Mouse (Mus musculus): ENCODE measurements around the gene Ankrd9. TPM values are rescaled to one million over a fixed set of nuclear protein-coding genes. Genes with fewer than 3 reads are reported as not detected.

The Ankrd9 gene
- polyA plus RNA-seq, 1 experiment from 2014 or later, result 7.8 TPM

- Histone ChIP-seq H3K4me3 (no peak overlapping the region), H3K36me3 (peaks cover 51% of the 10 kb centered on the region), H3K4me2 (no peak overlapping the region), H3K27me3 (no peaks in the 10 kb centered on the region), H3K9me3 (no peaks in the 10 kb centered on the region), H3K4me1 (replicated peaks) (no peaks in the 10 kb centered on the region), H3K27ac (replicated peaks) (no peak overlapping the region), H3K9ac (no peak overlapping the region)
- WGBS, result 84% methylated on average over 7 of the region's 7 CpGs
- ATAC-seq (ENCODE audit: low read depth), result no peak
Measured at GRCm38 (mm10) chr12:110951236-110951635, 27.6 kb downstream of the Ankrd9 start.

DNA sequence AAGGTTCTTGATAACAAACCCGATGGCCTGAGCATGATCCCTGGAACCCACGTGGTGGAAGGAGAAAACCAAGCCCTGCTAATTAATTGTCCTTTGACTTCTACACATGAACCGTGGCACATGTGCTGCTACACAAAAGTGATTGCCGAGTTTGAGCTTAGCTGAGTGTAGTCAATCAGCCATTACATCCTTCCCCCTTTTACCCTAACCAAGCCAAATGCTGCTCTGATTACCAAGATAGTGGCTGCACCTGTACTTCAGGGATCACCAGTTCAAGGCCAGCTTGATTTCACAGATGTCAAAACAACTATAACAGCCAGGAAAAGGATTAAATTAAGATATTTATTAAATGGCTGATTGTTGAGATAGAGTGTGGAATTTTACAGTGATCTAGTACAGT is 28.7 kb downstream of the Ankrd9 start:
- Histone ChIP-seq H3K27me3 (no peaks in the 10 kb centered on the region), H3K4me3 (no peak overlapping the region), H3K27ac (replicated peaks) (no peak overlapping the region), H3K36me3 (peaks cover 50% of the 10 kb centered on the region), H3K4me2 (no peak overlapping the region), H3K9me3 (no peaks in the 10 kb centered on the region), H3K4me1 (replicated peaks) (no peaks in the 10 kb centered on the region), H3K9ac (no peak overlapping the region)
- ATAC-seq (ENCODE audit: low read depth), result no peak
- 86% methylated on average over 4 of the region's 4 CpGs for WGBS

GRCm38 (mm10) chr12:110949410-110949809 is 29.4 kb downstream of the Ankrd9 start:
- 90% methylated on average over 1 of the region's 1 CpGs for WGBS
- Histone ChIP-seq H3K9ac (no peak overlapping the region), H3K36me3 (peaks cover 53% of the 10 kb centered on the region), H3K9me3 (no peaks in the 10 kb centered on the region), H3K27me3 (no peaks in the 10 kb centered on the region), H3K4me3 (no peak overlapping the region), H3K27ac (replicated peaks) (no peak overlapping the region), H3K4me1 (replicated peaks) (no peaks in the 10 kb centered on the region), H3K4me2 (no peak overlapping the region)
- no peak for ATAC-seq (ENCODE audit: low read depth)

DNA sequence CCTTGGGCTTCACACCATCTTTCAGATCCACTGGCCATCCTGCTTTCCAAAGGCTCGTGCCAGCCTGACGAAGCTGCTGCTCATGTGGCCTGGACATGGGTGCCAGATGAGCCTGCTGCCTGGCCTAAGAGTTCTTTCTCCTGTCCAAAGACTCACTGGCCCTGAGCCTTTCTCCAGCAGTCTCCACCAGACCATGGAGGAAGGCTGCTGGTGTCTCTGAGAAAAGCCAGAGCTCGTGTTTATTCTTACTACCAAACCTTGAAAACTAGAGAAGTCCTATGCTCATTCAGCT is 30.0 kb downstream of the Ankrd9 start:
- no peak overlapping the region for H3K27ac ChIP-seq (replicated peaks)
- no peaks in the 10 kb centered on the region for H3K27me3 ChIP-seq
- ATAC-seq (ENCODE audit: low read depth), result no peak
- no peak overlapping the region for H3K4me3 ChIP-seq
- peaks cover 54% of the 10 kb centered on the region for H3K36me3 ChIP-seq
- H3K4me2 ChIP-seq, result no peak overlapping the region
- H3K9me3 ChIP-seq, result no peaks in the 10 kb centered on the region
- no peak overlapping the region for H3K9ac ChIP-seq
- H3K4me1 ChIP-seq (replicated peaks), result no peaks in the 10 kb centered on the region
- WGBS, result 90% methylated on average over 3 of the region's 3 CpGs

DNA sequence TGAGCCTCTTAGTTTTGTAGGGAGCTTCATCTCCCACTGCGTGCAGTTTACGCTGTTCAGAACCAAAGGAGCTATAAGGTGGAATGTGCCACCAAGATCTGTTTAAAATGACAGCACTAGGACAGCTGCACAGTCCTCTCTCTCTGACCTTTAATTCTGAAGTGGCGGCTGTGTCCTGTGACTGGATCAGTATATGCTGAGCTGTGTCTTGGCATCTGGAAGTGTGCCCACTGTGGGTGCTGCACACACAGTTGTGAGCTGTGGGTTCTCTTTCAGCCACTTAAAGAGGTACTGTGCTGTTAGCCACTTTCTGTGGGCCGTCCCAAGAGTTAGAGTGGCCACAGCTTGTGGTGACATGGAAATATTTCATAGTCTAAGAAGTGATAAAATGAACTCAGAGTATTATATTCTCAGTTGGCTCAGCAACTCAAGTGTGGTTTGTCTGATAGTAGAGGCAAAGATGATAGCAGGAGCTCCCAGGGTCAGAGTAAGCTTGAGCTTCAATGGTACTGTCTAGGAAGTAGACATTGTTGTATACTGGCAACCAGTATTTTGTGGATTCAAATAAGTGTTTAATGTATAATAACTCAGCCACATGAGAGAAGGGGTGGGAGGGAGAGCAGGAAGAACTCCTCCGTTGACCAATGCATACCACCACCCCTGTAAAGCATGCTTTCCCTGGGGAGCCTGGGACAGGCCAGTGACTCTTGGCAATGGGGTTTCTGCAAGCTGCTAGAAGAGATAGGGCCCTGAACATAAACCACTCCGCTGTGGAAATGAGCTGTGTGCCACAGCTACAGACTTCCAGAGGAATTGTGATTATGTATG is 30.5 kb downstream of the Ankrd9 start:
- H3K4me2 ChIP-seq, result no peak overlapping the region
- no peak overlapping the region for H3K27ac ChIP-seq (replicated peaks)
- H3K36me3 ChIP-seq, result peaks cover 58% of the 10 kb centered on the region
- H3K4me1 ChIP-seq (replicated peaks), result no peaks in the 10 kb centered on the region
- 90% methylated on average over 6 of the region's 6 CpGs for WGBS
- no peak overlapping the region for H3K9ac ChIP-seq
- no peaks in the 10 kb centered on the region for H3K9me3 ChIP-seq
- ATAC-seq (ENCODE audit: low read depth), result no peak
- H3K27me3 ChIP-seq, result no peaks in the 10 kb centered on the region
- H3K4me3 ChIP-seq, result no peak overlapping the region

GRCm38 (mm10) chr12:110946216-110946615 is 32.6 kb downstream of the Ankrd9 start:
- Histone ChIP-seq H3K9me3 (no peaks in the 10 kb centered on the region), H3K4me3 (no peak overlapping the region), H3K4me2 (no peak overlapping the region), H3K36me3 (peaks cover 64% of the 10 kb centered on the region), H3K9ac (no peak overlapping the region), H3K27me3 (no peaks in the 10 kb centered on the region), H3K27ac (replicated peaks) (no peak overlapping the region), H3K4me1 (replicated peaks) (no peaks in the 10 kb centered on the region)
- WGBS, result 91% methylated on average over 7 of the region's 7 CpGs
- ATAC-seq (ENCODE audit: low read depth), result no peak

DNA sequence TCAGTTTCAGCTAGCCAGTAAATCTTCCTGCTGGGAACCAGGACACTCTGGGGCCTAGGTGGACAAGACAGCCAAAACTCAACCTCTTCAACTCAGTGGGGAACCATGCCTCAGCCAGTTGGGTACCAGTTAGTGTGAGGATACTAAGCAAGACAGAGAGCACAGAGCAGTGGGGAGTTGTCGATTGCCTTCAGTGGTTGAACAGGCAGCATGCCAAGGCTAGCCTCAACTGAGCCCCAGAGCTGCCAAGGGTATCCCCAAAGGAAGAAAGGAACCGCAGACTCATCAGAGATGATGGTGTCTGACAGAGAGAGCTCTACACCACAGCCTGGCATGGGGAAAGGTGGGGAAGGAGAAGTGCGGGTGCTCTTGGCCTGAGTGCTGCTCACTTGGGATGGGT is 38.0 kb downstream of the Ankrd9 start:
- Histone ChIP-seq H3K36me3 (peaks cover 56% of the 10 kb centered on the region), H3K27me3 (no peaks in the 10 kb centered on the region), H3K4me3 (no peak overlapping the region), H3K4me1 (replicated peaks) (no peaks in the 10 kb centered on the region), H3K27ac (replicated peaks) (no peak overlapping the region), H3K4me2 (no peak overlapping the region), H3K9me3 (no peaks in the 10 kb centered on the region), H3K9ac (no peak overlapping the region)
- ATAC-seq (ENCODE audit: low read depth), result no peak
- 90% methylated on average over 3 of the region's 3 CpGs for WGBS

DNA sequence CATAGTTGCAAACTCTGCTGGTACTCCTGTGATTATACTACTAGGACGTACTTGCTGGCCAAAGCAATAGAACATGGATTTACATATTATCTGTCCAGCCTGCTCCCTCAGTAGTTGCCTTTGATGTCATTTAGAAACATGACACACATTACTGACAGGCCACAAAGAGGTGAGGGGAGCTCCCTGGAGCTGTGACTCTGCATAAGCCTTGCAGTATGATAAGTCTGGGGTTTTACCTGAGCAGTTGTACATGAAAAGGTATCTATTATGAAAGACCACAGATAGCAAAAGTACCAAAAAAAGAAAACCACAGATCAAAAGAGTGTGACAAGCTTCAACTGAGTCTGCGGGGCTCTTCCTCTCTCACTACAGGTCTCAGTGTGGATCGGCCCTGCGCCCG is 39.5 kb downstream of the Ankrd9 start:
- H3K27ac ChIP-seq (replicated peaks), result no peak overlapping the region
- no peak overlapping the region for H3K4me3 ChIP-seq
- no peaks in the 10 kb centered on the region for H3K27me3 ChIP-seq
- H3K36me3 ChIP-seq, result peaks cover 46% of the 10 kb centered on the region
- no peak overlapping the region for H3K9ac ChIP-seq
- no peak for ATAC-seq (ENCODE audit: low read depth)
- no peaks in the 10 kb centered on the region for H3K4me1 ChIP-seq (replicated peaks)
- no peak overlapping the region for H3K4me2 ChIP-seq
- H3K9me3 ChIP-seq, result no peaks in the 10 kb centered on the region
- 98% methylated on average over 5 of the region's 5 CpGs for WGBS

DNA sequence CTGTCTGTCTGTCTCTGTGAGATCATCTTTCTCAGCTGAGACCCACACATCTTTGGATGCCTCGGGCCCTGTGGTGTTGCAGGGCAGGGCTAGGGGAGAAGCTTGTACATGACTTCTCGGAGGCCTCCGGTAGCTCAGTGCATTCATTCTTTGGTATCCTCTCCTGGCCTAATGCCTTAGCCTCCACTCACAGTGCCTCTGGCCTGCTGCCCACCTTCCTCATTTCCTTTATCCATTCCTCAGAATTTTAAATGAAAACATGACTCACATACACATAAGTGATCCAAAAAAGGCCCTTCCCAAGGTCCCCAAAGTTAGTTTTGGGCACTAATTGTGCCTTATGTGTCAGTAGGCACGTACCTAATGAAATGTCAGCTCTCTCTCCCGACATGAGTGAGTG is 41.3 kb downstream of the Ankrd9 start:
- no peak for ATAC-seq (ENCODE audit: low read depth)
- 91% methylated on average over 5 of the region's 5 CpGs for WGBS

GRCm38 (mm10) chr12:110935983-110936620 is 42.7 kb downstream of the Ankrd9 start:
- H3K4me1 ChIP-seq (replicated peaks), result no peaks in the 10 kb centered on the region
- H3K9me3 ChIP-seq, result no peaks in the 10 kb centered on the region
- ATAC-seq (ENCODE audit: low read depth), result peak; percentile 84
- H3K4me3 ChIP-seq, result no peak overlapping the region
- 63% methylated on average over 9 of the region's 9 CpGs for WGBS
- H3K27me3 ChIP-seq, result no peaks in the 10 kb centered on the region
- no peak overlapping the region for H3K4me2 ChIP-seq
- H3K27ac ChIP-seq (replicated peaks), result no peak overlapping the region
- peaks cover 61% of the 10 kb centered on the region for H3K36me3 ChIP-seq
- H3K9ac ChIP-seq, result no peak overlapping the region

More for the DNA sequence above, 41.3 kb downstream of the Ankrd9 start:
- Histone ChIP-seq H3K27ac (replicated peaks) (no peak overlapping the region), H3K9ac (no peak overlapping the region), H3K36me3 (peaks cover 52% of the 10 kb centered on the region), H3K4me2 (no peak overlapping the region), H3K9me3 (no peaks in the 10 kb centered on the region), H3K4me1 (replicated peaks) (no peaks in the 10 kb centered on the region), H3K4me3 (no peak overlapping the region), H3K27me3 (no peaks in the 10 kb centered on the region)

GRCm38 (mm10) chr12:110932820-110933219 is 46.0 kb downstream of the Ankrd9 start:
- no peak for ATAC-seq (ENCODE audit: low read depth)
- Histone ChIP-seq H3K27ac (replicated peaks) (no peak overlapping the region), H3K4me1 (replicated peaks) (no peaks in the 10 kb centered on the region), H3K4me2 (no peak overlapping the region), H3K4me3 (no peak overlapping the region), H3K27me3 (no peaks in the 10 kb centered on the region), H3K9me3 (no peaks in the 10 kb centered on the region), H3K36me3 (peaks cover 65% of the 10 kb centered on the region), H3K9ac (no peak overlapping the region)
- WGBS, result 80% methylated on average over 5 of the region's 5 CpGs
